Mouse (Mus musculus): Measurements from ENCODE around the gene Pcca. TPM values are rescaled to one million over a fixed set of nuclear protein-coding genes. Genes with fewer than 3 reads are reported as not detected.

The Pcca gene
- polyA plus RNA-seq, 1 experiment from 2014 or later: 36.0 TPM

GRCm38 (mm10) chr14:122885893-122886292, 351.8 kb downstream of the Pcca start:
- ATAC-seq (replicated peaks; ENCODE audit: low FRiP score, low read depth): no peak
- no peak for TF ChIP-seq CTCF (IDR thresholded peaks at IDR 0.05; ENCODE audit: low read depth)

GRCm38 (mm10) chr14:122887278-122887677, 353.2 kb downstream of the Pcca start:
- Histone ChIP-seq H3K27ac (no peak overlapping the region), H3K4me1 (replicated peaks; ENCODE audit: insufficient read depth, low read length) (no peaks in the 10 kb centered on the region), H3K9me3 (replicated peaks; ENCODE audit: low read length) (no peaks in the 10 kb centered on the region), H3K4me2 (ENCODE audit: low read length) (no peak overlapping the region), H3K36me3 (ENCODE audit: insufficient read depth, low read length) (no peaks in the 10 kb centered on the region), H3K27me3 (ENCODE audit: insufficient read depth, low read length) (no peaks in the 10 kb centered on the region), H3K4me3 (replicated peaks; ENCODE audit: low read depth, low read length) (no peak overlapping the region), H3K9ac (ENCODE audit: low read depth, low read length) (no peak overlapping the region)
- TF ChIP-seq CTCF (IDR thresholded peaks at IDR 0.05; ENCODE audit: low read depth): no peak
- 70% methylated on average over 1 of the region's 1 CpGs for WGBS
- ATAC-seq (replicated peaks; ENCODE audit: low FRiP score, low read depth) (no peak), DNase-seq (ENCODE audit: low spot score) (no peak)

More at GRCm38 (mm10) chr14:122885893-122886292, 351.8 kb downstream of the Pcca start:
- Histone ChIP-seq H3K4me1 (replicated peaks; ENCODE audit: insufficient read depth, low read length) (no peaks in the 10 kb centered on the region), H3K9me3 (replicated peaks; ENCODE audit: low read length) (no peaks in the 10 kb centered on the region), H3K4me3 (replicated peaks; ENCODE audit: low read depth, low read length) (no peak overlapping the region), H3K4me2 (ENCODE audit: low read length) (no peak overlapping the region), H3K36me3 (ENCODE audit: insufficient read depth, low read length) (no peaks in the 10 kb centered on the region), H3K27me3 (ENCODE audit: insufficient read depth, low read length) (no peaks in the 10 kb centered on the region), H3K27ac (no peak overlapping the region), H3K9ac (ENCODE audit: low read depth, low read length) (no peak overlapping the region)
- WGBS: 89% methylated on average over 7 of the region's 7 CpGs
- no peak for DNase-seq (ENCODE audit: low spot score)

- Histone ChIP-seq H3K4me3 (replicated peaks; ENCODE audit: low read depth, low read length) (no peak overlapping the region), H3K4me2 (ENCODE audit: low read length) (no peak overlapping the region), H3K36me3 (ENCODE audit: insufficient read depth, low read length) (no peaks in the 10 kb centered on the region), H3K9me3 (replicated peaks; ENCODE audit: low read length) (no peaks in the 10 kb centered on the region), H3K27ac (no peak overlapping the region), H3K27me3 (ENCODE audit: insufficient read depth, low read length) (no peaks in the 10 kb centered on the region), H3K9ac (ENCODE audit: low read depth, low read length) (no peak overlapping the region), H3K4me1 (replicated peaks; ENCODE audit: insufficient read depth, low read length) (no peaks in the 10 kb centered on the region)
- 86% methylated on average over 3 of the region's 3 CpGs for WGBS
- no peak for DNase-seq (ENCODE audit: low spot score)
- TF ChIP-seq CTCF (IDR thresholded peaks at IDR 0.05; ENCODE audit: low read depth): no peak
- no peak for ATAC-seq (replicated peaks; ENCODE audit: low FRiP score, low read depth)
These were observed 353.8 kb downstream of the Pcca start for GRCm38 (mm10) chr14:122887702-122888479.

GRCm38 (mm10) chr14:122888480-122888872, 354.4 kb downstream of the Pcca start:
- no peak for TF ChIP-seq CTCF (IDR thresholded peaks at IDR 0.05; ENCODE audit: low read depth)

GRCm38 (mm10) chr14:122891470-122891968, 357.4 kb downstream of the Pcca start:
- WGBS: 88% methylated on average over 12 of the region's 12 CpGs
- Histone ChIP-seq H3K4me1 (replicated peaks; ENCODE audit: insufficient read depth, low read length) (no peaks in the 10 kb centered on the region), H3K27me3 (ENCODE audit: insufficient read depth, low read length) (no peaks in the 10 kb centered on the region), H3K9me3 (replicated peaks; ENCODE audit: low read length) (no peaks in the 10 kb centered on the region), H3K27ac (no peak overlapping the region), H3K4me2 (ENCODE audit: low read length) (no peak overlapping the region), H3K9ac (ENCODE audit: low read depth, low read length) (no peak overlapping the region), H3K4me3 (replicated peaks; ENCODE audit: low read depth, low read length) (no peak overlapping the region), H3K36me3 (ENCODE audit: insufficient read depth, low read length) (no peaks in the 10 kb centered on the region)
- ATAC-seq (replicated peaks; ENCODE audit: low FRiP score, low read depth) (no peak), DNase-seq (ENCODE audit: low spot score) (no peak)
- TF ChIP-seq CTCF (IDR thresholded peaks at IDR 0.05; ENCODE audit: low read depth): no peak

More at GRCm38 (mm10) chr14:122888480-122888872, 354.4 kb downstream of the Pcca start:
- Histone ChIP-seq H3K27me3 (ENCODE audit: insufficient read depth, low read length) (no peaks in the 10 kb centered on the region), H3K9ac (ENCODE audit: low read depth, low read length) (no peak overlapping the region), H3K4me3 (replicated peaks; ENCODE audit: low read depth, low read length) (no peak overlapping the region), H3K9me3 (replicated peaks; ENCODE audit: low read length) (no peaks in the 10 kb centered on the region), H3K4me2 (ENCODE audit: low read length) (no peak overlapping the region), H3K36me3 (ENCODE audit: insufficient read depth, low read length) (no peaks in the 10 kb centered on the region), H3K27ac (no peak overlapping the region), H3K4me1 (replicated peaks; ENCODE audit: insufficient read depth, low read length) (no peaks in the 10 kb centered on the region)
- DNase-seq (ENCODE audit: low spot score) (no peak), ATAC-seq (replicated peaks; ENCODE audit: low FRiP score, low read depth) (no peak)
- WGBS: 75% methylated on average over 1 of the region's 1 CpGs

GRCm38 (mm10) chr14:122896106-122896505, 362.0 kb downstream of the Pcca start:
- DNase-seq (ENCODE audit: low spot score): no peak
- 97% methylated on average over 1 of the region's 1 CpGs for WGBS
- TF ChIP-seq CTCF (IDR thresholded peaks at IDR 0.05; ENCODE audit: low read depth): no peak

More at GRCm38 (mm10) chr14:122896106-122896505, 362.0 kb downstream of the Pcca start:
- no peak overlapping the region for H3K4me2 ChIP-seq (ENCODE audit: low read length)
- no peaks in the 10 kb centered on the region for H3K9me3 ChIP-seq (replicated peaks; ENCODE audit: low read length)
- no peak overlapping the region for H3K27ac ChIP-seq
- H3K9ac ChIP-seq (ENCODE audit: low read depth, low read length): no peak overlapping the region
- no peaks in the 10 kb centered on the region for H3K27me3 ChIP-seq (ENCODE audit: insufficient read depth, low read length)
- H3K4me1 ChIP-seq (replicated peaks; ENCODE audit: insufficient read depth, low read length): no peaks in the 10 kb centered on the region
- no peak overlapping the region for H3K4me3 ChIP-seq (replicated peaks; ENCODE audit: low read depth, low read length)
- no peak for ATAC-seq (replicated peaks; ENCODE audit: low FRiP score, low read depth)
- H3K36me3 ChIP-seq (ENCODE audit: insufficient read depth, low read length): no peaks in the 10 kb centered on the region
